Mouse (Mus musculus) lung, postnatal 10 days (tissue): ENCODE measurements around the gene Trim67.
A peak's percentile ranks its signal among the peaks of the same experiment; 100 is the strongest.

Experiments used
- DNase-seq: peaks from one replicate; pipeline ENCODE4 v3.0.0; 2021

The Trim67 gene

DNA sequence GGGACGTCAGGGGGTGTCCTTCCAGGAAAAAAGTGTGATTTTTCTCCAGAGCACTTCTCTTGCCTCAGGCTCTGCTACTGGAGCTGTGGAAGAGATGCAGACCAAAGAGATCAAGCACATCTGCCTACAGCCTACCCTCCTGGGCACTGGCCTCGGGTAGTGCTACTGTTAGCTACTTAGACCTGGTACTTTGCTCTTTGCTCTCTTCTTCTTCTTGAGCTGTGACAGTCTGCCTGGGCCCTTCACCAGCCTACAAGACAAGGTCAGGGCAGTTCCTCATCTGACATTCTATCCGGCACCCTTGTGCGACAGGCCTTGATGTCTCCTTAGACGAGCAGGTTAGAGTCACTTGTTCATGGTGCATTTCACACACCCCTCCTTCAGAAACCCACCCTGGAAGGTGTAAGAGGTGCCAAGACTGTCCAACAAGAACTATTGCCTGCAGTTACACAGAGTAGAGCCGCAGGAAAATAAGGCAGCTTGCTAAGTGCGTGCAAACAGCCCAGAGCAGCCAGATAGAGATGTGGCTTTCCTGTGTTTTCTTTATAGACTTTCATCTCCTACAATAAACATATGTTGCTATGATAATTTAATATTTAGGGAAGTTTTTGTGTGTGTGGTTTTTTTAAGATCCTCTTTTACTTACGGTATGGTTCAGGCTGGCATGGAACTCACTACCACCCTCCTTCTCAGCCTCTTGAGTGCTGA is 3.0 kb downstream of the Trim67 start:
- DNase-seq = no peak

DNA sequence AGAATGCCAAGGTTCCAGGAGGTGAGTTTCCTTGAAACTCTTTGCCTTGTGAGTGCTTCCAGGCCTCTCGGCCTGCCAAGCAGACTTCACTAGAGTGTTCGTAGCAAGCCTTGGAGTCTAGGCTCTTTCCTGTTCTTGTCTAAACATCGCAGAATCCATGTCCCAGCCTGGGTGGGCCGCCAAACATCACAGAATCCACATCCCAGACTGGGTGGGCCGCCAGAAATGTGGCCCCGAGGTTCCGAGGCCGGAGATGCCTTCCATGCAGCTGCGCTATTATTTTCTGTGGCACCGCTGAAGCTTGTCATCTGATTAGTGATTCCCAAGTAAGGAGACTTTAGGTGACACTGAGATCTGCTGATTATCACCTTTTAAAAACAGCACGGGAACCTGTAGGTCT is 7.7 kb downstream of the Trim67 start:
- peak; percentile 69 for DNase-seq

DNA sequence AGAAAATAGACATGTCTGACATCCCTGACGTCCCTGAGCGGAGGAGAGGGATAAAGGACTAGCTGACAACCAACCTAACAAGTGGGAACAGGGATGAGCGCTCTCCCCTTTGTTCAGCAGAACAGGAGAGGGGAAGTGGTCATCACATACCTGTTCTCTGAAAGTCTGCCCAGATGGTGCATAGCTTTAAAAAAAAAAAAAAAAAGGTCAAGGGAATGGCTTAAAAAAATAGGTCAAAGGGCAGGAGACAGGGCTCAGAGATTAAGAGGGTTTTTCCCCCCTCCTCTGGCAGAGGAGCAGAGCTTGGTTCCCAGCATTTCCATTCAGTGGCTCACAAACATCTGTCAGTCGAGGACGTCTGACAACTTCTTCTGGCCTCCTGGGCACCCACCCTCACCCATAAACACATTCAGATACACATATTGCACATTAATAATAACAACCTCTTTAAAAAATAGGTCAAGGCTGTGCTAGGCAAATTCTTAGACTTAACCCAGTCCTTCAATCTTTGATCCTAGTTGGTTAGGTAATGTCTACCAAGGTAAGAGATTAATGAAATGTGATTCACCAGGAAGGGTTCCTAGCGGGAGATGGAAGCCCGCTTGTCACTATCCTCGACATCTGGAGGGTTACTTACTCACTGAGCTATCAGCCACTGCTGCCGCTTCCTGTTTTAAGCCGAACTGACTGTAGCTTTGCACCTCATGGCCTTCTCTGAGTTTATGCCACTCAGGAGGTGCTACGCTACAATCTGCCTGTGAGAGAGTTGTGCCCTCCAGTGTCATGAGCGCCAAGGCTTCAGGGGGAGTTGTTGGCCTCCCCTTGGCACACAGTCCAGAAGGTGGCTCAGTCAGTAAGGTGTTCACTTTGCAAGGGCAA is 11.2 kb downstream of the Trim67 start:
- no peak for DNase-seq

- DNase-seq = no peak
Measured at GRCm38 (mm10) chr8:124805990-124806389, 13.1 kb downstream of the Trim67 start.

DNA sequence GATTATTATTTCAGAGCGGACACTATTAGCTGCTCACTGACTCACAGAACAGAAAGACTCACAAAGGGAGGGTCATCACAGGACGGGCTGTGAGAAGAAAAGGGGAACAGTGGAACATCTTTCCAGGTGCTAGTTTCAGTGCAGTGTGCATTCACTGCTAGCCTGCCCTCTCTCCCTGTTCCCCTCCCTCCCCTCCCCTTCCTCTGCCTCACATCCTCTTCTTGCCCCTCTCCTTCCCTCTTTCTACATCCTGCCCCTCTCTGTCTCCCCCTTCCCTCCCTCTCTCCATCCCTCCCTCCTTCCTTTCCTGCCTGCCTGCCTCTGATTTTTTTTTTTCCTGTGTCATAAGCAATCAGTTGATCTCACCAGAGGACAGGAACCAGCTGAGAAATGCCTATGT is 16.5 kb downstream of the Trim67 start:
- no peak for DNase-seq

- DNase-seq = peak; percentile 42
Measured at GRCm38 (mm10) chr8:124810056-124810610, 17.2 kb downstream of the Trim67 start.

DNA sequence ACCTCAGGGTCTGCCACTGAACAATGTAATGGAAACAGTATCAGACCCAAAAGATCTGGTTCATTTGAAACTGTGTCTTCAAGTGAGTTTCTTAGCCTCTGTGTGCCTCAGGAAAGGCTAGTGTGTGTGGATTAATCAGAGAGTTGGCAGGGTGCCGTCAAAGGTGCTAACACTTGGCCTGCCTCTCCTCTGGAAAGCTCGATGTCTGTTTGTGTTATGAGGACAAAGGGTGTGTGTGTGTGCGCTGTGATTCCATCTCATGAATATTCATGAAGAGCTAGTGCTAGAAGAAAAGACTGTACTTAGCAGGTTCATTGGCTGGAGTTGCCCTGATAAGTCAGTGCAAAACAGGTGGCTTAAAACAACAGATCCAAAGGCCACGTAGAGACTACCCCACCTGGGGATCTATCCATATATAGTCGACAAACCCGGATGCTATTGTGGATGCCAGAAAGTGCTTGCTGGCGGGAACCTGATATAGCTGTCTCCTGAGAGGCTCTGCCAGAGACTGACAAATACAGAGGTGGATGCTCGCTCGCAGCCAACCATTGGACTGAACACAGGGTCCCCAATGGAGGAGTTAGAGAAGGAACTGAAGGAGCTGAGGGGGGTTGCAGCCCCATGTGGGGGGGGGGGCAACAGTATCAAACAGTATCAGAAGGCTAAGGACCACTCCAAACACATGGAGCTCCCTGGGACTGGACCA is 17.9 kb downstream of the Trim67 start:
- no peak for DNase-seq

- DNase-seq = peak; percentile 45
Measured at GRCm38 (mm10) chr8:124813326-124813725, 20.4 kb downstream of the Trim67 start.

DNA sequence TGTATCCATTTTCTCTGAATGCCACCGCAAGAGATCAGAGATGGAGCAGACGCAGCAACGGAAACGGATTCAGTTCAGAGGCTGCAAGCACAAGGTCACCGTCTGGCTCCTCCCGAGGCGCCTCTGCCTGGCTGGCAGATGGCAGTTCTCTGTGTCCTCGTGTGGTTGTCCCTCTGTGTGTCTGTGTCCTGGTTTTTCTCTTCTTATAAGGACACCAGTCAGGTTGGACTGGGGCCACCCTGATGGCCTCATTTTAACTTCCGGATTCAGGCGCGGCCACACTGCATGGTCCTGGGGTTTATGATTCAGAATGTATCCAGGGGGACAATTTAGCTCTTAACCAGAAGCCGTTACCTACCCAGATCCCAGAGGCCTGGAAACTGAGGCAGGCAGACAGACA is 23.0 kb downstream of the Trim67 start:
- peak; percentile 78 for DNase-seq

GRCm38 (mm10) chr8:124816866-124817265 is 24.0 kb downstream of the Trim67 start:
- DNase-seq = no peak

GRCm38 (mm10) chr8:124817361-124817760 is 24.5 kb downstream of the Trim67 start:
- DNase-seq = peak; percentile 54

- DNase-seq = peak; percentile 69
Measured at GRCm38 (mm10) chr8:124819612-124820115, 26.8 kb downstream of the Trim67 start.

GRCm38 (mm10) chr8:124820125-124820524 is 27.2 kb downstream of the Trim67 start:
- peak; percentile 44 for DNase-seq

- DNase-seq = no peak
Measured at GRCm38 (mm10) chr8:124823497-124823896, 30.6 kb downstream of the Trim67 start.

GRCm38 (mm10) chr8:124826658-124827057 is 33.8 kb downstream of the Trim67 start:
- DNase-seq = peak; percentile 75

DNA sequence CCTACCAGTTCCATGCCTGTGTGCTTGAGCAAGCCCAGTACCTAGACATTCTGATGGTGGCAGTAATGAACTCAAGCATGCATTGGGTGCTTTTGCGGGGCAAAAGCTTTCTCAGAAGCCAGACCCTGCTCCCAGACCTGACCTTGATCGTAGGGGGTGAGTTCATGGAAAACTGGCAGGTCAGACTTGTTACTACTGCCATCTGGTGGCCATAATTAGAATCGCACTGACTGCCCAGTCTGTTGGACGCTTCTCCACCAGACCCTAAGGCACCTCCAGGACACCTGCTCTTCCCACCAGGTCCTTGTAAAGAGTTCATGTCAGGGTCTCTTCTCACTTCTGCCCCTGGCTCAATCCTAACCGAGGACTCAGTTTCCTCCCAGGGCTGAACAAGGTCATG is 34.5 kb downstream of the Trim67 start:
- DNase-seq = peak; percentile 80

- DNase-seq = no peak
Measured at GRCm38 (mm10) chr8:124828561-124829240, 35.8 kb downstream of the Trim67 start.

- DNase-seq = no peak
Measured at GRCm38 (mm10) chr8:124830050-124830449, 37.2 kb downstream of the Trim67 start.

DNA sequence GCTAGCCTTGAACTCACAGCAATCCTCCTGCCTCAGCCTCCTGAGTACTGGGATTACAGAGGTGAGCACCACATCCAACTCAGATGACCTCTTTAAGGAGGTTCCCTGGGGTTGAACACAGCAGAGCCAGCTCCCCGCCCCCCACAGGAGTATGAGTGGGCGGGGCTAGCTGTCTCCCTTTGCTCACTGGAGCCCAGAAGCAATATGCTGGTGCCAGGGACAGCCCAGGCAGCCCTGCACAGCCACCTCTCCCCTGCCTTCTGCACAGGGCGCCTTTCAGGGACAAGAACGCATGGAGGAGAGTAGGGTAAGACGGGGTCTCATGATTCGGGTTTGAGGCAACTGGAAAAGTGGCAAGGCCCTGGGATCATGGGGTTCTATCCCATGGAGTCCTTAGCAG is 38.6 kb downstream of the Trim67 start:
- no peak for DNase-seq

GRCm38 (mm10) chr8:124831941-124832340 is 39.0 kb downstream of the Trim67 start:
- DNase-seq = no peak

DNA sequence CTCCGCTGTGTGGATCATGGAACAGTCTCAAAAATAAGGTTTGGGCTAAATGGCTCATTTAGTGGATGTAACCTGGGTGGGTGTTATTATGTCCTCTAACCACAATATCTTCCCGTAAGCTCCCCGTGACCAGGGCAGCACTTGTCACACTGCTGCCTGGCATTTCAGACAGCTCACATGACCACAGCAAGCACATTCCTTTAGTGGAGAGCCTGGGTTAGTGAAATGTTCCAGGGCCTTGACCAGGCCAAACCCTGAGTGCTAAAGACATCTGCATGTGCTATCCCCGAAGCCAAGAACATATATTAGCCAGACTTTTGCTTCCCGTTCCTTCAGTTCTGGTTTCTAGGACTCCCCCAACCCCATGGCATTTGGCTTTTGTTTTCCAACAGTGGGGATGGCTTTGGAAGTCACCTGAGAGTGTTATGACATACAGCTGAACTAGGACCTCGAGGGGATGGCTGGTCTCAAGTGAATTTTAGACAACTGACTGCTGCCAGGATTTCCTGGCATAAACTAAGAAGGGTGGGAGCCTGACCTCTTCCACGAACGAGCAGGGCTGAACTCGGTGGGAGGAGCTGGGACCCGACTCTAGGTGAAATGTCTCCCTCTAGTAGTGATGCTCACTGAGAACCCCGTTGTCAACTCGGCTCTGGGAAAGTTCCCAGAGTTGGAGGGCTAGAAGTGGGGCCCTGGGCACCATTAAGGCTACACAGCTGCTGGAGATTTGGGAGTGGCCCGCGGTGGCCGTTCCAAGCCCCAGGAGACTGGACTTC is 40.7 kb downstream of the Trim67 start:
- DNase-seq = peak; percentile 53

- no peak for DNase-seq
Measured at GRCm38 (mm10) chr8:124835848-124836247, 43.0 kb downstream of the Trim67 start.
